Comparison of ENCODE assay signal across 20 mouse cellular contexts in genomic region chr4:119614078-119614477, GRCm38 (mm10). TPM values are rescaled to one million over a fixed set of nuclear protein-coding genes. Genes with fewer than 3 reads are reported as not detected.
DNase-seq lines count a peak whose midpoint lies in the region; ATAC-seq lines count a peak whose summit lies in the region.
"Had no signal": no experiment of that assay in that cellular context is flagged by ENCODE, and none has a peak within 500 bp of the region (broad histone marks: within the 10 kb centered on the region; RNA-seq: fewer than 3 reads in every experiment).

No protein-coding gene starts in this region.

- peak overlapping the region; percentile 46; the same call in 1 of the 2 replicates for H3K27ac ChIP-seq in heart, embryonic 16.5 days (ENCODE audit: low read length)
- no peak overlapping the region for H3K27ac ChIP-seq in heart, embryonic 10.5 days
- no peak overlapping the region for H3K27ac ChIP-seq in midbrain, embryonic 11.5 days (ENCODE audit: low read depth, low read length)
- no peak overlapping the region for H3K27ac ChIP-seq in midbrain, embryonic 10.5 days (replicated peaks)
- H3K27ac ChIP-seq: limb, embryonic 12.5 days; lung, embryonic 15.5 days; midbrain, embryonic 12.5 days had no signal

- no peak overlapping the region for H3K4me3 ChIP-seq in heart, embryonic 16.5 days (ENCODE audit: low read length)
- H3K4me3 ChIP-seq in heart, embryonic 10.5 days: no peak overlapping the region
- no peak overlapping the region for H3K4me3 ChIP-seq in midbrain, embryonic 11.5 days (ENCODE audit: low read depth, low read length)
- H3K4me3 ChIP-seq in midbrain, embryonic 10.5 days: no peak overlapping the region
- H3K4me3 ChIP-seq: erythroblast, embryonic 14.5 days; limb, embryonic 12.5 days; lung, embryonic 15.5 days; midbrain, embryonic 12.5 days had no signal

- no peak for ATAC-seq in heart, embryonic 16.5 days (replicated peaks; ENCODE audit: extremely low read depth, insufficient read depth, low FRiP score)
- no peak for ATAC-seq in midbrain, embryonic 11.5 days (ENCODE audit: low FRiP score)

- DNase-seq in heart, embryonic 10.5 days (ENCODE audit: low spot score): no peak
- DNase-seq in midbrain, embryonic 11.5 days (ENCODE audit: low spot score, missing footprints): peak; percentile 81
- no peak for DNase-seq in midbrain, embryonic 10.5 days (ENCODE audit: low spot score)
- DNase-seq in induced T-regulatory cell, adult 2 months (ENCODE audit: low read depth): peak; percentile 12
- DNase-seq in layer of hippocampus, adult 18-20 months (ENCODE audit: low spot score in 2 of 2): no peak
- no peak for DNase-seq in cerebellum, postnatal 14 days
- DNase-seq: cerebellum, adult 18-20 months; embryo, embryonic 11 days; gastrocnemius, postnatal 14 days; kidney, adult 18-20 months; kidney, postnatal 36 days; thymus, postnatal 36 days had no signal

- H3K4me2 ChIP-seq in heart, embryonic 16.5 days (ENCODE audit: low read depth, low read length): no peak overlapping the region
- no peak overlapping the region for H3K4me2 ChIP-seq in midbrain, embryonic 11.5 days
- H3K4me2 ChIP-seq: limb, embryonic 12.5 days; lung, embryonic 15.5 days; midbrain, embryonic 12.5 days had no signal

- H3K27me3 ChIP-seq in heart, embryonic 16.5 days (ENCODE audit: control insufficient read depth, insufficient read depth, low read length): no peaks in the 10 kb centered on the region
- H3K27me3 ChIP-seq in heart, embryonic 10.5 days (ENCODE audit: insufficient read depth, poor library complexity, severe bottlenecking): no peaks in the 10 kb centered on the region
- H3K27me3 ChIP-seq in midbrain, embryonic 11.5 days (ENCODE audit: control insufficient read depth, insufficient read depth, low read length): no peaks in the 10 kb centered on the region
- no peaks in the 10 kb centered on the region for H3K27me3 ChIP-seq in midbrain, embryonic 10.5 days (ENCODE audit: low read depth, poor library complexity, severe bottlenecking)
- H3K27me3 ChIP-seq: limb, embryonic 12.5 days; lung, embryonic 15.5 days; midbrain, embryonic 12.5 days had no signal

- WGBS in heart, embryonic 16.5 days: 60% methylated on average over 1 of the region's 1 CpGs
- WGBS in heart, embryonic 10.5 days: 83% methylated on average over 1 of the region's 1 CpGs
- WGBS in midbrain, embryonic 11.5 days: 65% methylated on average over 1 of the region's 1 CpGs
- WGBS in midbrain, embryonic 10.5 days: 74% methylated on average over 1 of the region's 1 CpGs

- peaks cover 4% of the 10 kb centered on the region; the same call in 1 of the 2 replicates for H3K36me3 ChIP-seq in heart, embryonic 16.5 days (ENCODE audit: control insufficient read depth, insufficient read depth)
- H3K36me3 ChIP-seq in heart, embryonic 10.5 days: peaks cover 6% of the 10 kb centered on the region; the same call in 1 of the 2 replicates
- H3K36me3 ChIP-seq in midbrain, embryonic 11.5 days (ENCODE audit: control insufficient read depth, insufficient read depth, low read length): no peaks in the 10 kb centered on the region
- H3K36me3 ChIP-seq in midbrain, embryonic 10.5 days: no peaks in the 10 kb centered on the region
- H3K36me3 ChIP-seq: midbrain, embryonic 12.5 days had no signal

- H3K4me1 ChIP-seq in heart, embryonic 16.5 days (ENCODE audit: control insufficient read depth, insufficient read depth, low read length): peaks cover 13% of the 10 kb centered on the region
- H3K4me1 ChIP-seq in heart, embryonic 10.5 days: peaks cover 15% of the 10 kb centered on the region; the same call in 1 of the 2 replicates
- no peaks in the 10 kb centered on the region for H3K4me1 ChIP-seq in midbrain, embryonic 11.5 days (ENCODE audit: control insufficient read depth, insufficient read depth, low read length)
- H3K4me1 ChIP-seq in midbrain, embryonic 10.5 days: no peaks in the 10 kb centered on the region
- H3K4me1 ChIP-seq: midbrain, embryonic 12.5 days had no signal

- no peaks in the 10 kb centered on the region for H3K9me3 ChIP-seq in heart, embryonic 16.5 days (replicated peaks; ENCODE audit: control insufficient read depth, low read length)
- H3K9me3 ChIP-seq in heart, embryonic 10.5 days: no peaks in the 10 kb centered on the region
- H3K9me3 ChIP-seq in midbrain, embryonic 11.5 days (ENCODE audit: control insufficient read depth, low read length): no peaks in the 10 kb centered on the region
- no peaks in the 10 kb centered on the region for H3K9me3 ChIP-seq in midbrain, embryonic 10.5 days (replicated peaks)
- H3K9me3 ChIP-seq: limb, embryonic 12.5 days; lung, embryonic 15.5 days; midbrain, embryonic 12.5 days had no signal

- no peak overlapping the region for H3K9ac ChIP-seq in heart, embryonic 16.5 days (ENCODE audit: low read length)
- H3K9ac ChIP-seq in midbrain, embryonic 11.5 days (ENCODE audit: low read length): no peak overlapping the region
- H3K9ac ChIP-seq: limb, embryonic 12.5 days; lung, embryonic 15.5 days; midbrain, embryonic 12.5 days had no signal

RNA-seq across cellular contexts. Expression of gene Guca2a, which starts 23.4 kb away (rescaled TPM):
- polyA plus RNA-seq in heart, embryonic 16.5 days (2015; fragmentation: Nextera tagmentation; extraction: Ambion mirVana): 1.5 TPM in 1 of 2 replicates, not detected in the other
- 0.26 TPM in 1 of 2 replicates, not detected in the other for polyA plus RNA-seq in heart, embryonic 10.5 days (2016; fragmentation: Nextera tagmentation; extraction: Ambion mirVana)
- not detected in 2 replicates for polyA plus RNA-seq in midbrain, embryonic 11.5 days (2014; fragmentation: Nextera tagmentation; extraction: Ambion mirVana)
- polyA plus RNA-seq in midbrain, embryonic 10.5 days (2016; fragmentation: Nextera tagmentation; extraction: Ambion mirVana): not detected in 2 replicates
- not detected for total RNA-seq in layer of hippocampus, adult 18-20 months (2021)
- total RNA-seq: gastrocnemius, postnatal 14 days; left cerebral cortex, adult 18-20 months; neutrophil, adult 5-6 weeks had no signal
- polyA plus RNA-seq: erythroblast, embryonic 14.5 days; heart, embryonic 14.5 days; limb, embryonic 12.5 days; lung, embryonic 15.5 days; midbrain, embryonic 12.5 days had no signal

RNA-seq across cellular contexts. Expression of gene Guca2b, which starts 44.7 kb away (rescaled TPM):
- polyA plus RNA-seq in heart, embryonic 16.5 days (2015; fragmentation: Nextera tagmentation; extraction: Ambion mirVana): 2.4 TPM in 1 of 2 replicates, not detected in the other
- not detected in 2 replicates for polyA plus RNA-seq in heart, embryonic 10.5 days (2016; fragmentation: Nextera tagmentation; extraction: Ambion mirVana)
- polyA plus RNA-seq in midbrain, embryonic 11.5 days (2014; fragmentation: Nextera tagmentation; extraction: Ambion mirVana): not detected in 2 replicates
- polyA plus RNA-seq in midbrain, embryonic 10.5 days (2016; fragmentation: Nextera tagmentation; extraction: Ambion mirVana): not detected in 2 replicates
- not detected for total RNA-seq in layer of hippocampus, adult 18-20 months (2021)
- total RNA-seq: gastrocnemius, postnatal 14 days; left cerebral cortex, adult 18-20 months; neutrophil, adult 5-6 weeks had no signal
- polyA plus RNA-seq: erythroblast, embryonic 14.5 days; heart, embryonic 14.5 days; limb, embryonic 12.5 days; lung, embryonic 15.5 days; midbrain, embryonic 12.5 days had no signal

Comparison
In these comparisons a context has a peak if more than half of its experiments do, and no peak if none do; other contexts are left out.
1. DNase-seq: peak in midbrain, embryonic 11.5 days (single experiment) and induced T-regulatory cell, adult 2 months (single experiment); none in heart, embryonic 10.5 days (single experiment), midbrain, embryonic 10.5 days (single experiment), layer of hippocampus, adult 18-20 months (0 of 2) and cerebellum, postnatal 14 days (0 of 2).